Mouse (Mus musculus) MEL (cell line): ENCODE data around the gene Dcaf12l1. TPM values are rescaled to one million over a fixed set of nuclear protein-coding genes. Genes with fewer than 3 reads are reported as not detected.

Experiments used
- DNase-seq: peaks from one replicate; pipeline ENCODE4 v3.0.0; 2011; ENCODE audit warnings: low read depth, low spot score
- H3K27ac ChIP-seq: 2 replicates; pipeline ENCODE4 v1.5.1; 2012; ENCODE audit warnings: low read depth, mild to moderate bottlenecking, control low read depth, low read length, moderate library complexity; ENCODE audit not compliant: control insufficient read depth
- H3K27me3 ChIP-seq, 2 experiments: fragments of 150-350 bp in 1 of 2; sonication (generic) in 1 of 2; 2 replicates each; pipeline ENCODE4 v1.6.1; 2012; ENCODE audit warnings: low read length in 2 of 2, mild to moderate bottlenecking in 2 of 2, improper control_type of control experiment in 1 of 2, moderate library complexity in 1 of 2; ENCODE audit not compliant: insufficient read depth in 2 of 2, control insufficient read depth in 1 of 2
- H3K36me3 ChIP-seq, 2 experiments: 2 replicates each; pipeline ENCODE4 v1.6.1; 2012 to 2014; ENCODE audit warnings: low read length in 2 of 2, improper control_type of control experiment in 1 of 2, inconsistent platforms in 1 of 2, mild to moderate bottlenecking in 1 of 2; ENCODE audit not compliant: insufficient read depth in 2 of 2, control insufficient read depth in 1 of 2
- H3K4me1 ChIP-seq, 2 experiments: fragments of 150-350 bp in 1 of 2; sonication (generic) in 1 of 2; 2 replicates each; pipeline ENCODE4 v1.6.1; 2012; ENCODE audit warnings: low read length in 2 of 2, improper control_type of control experiment in 1 of 2, mild to moderate bottlenecking in 1 of 2; ENCODE audit not compliant: insufficient read depth in 2 of 2, control insufficient read depth in 1 of 2
- H3K4me3 ChIP-seq, 2 experiments: fragments of 150-350 bp in 1 of 2; sonication (generic) in 1 of 2; 2 replicates each; pipeline ENCODE4 v1.5.1; 2012; ENCODE audit warnings: low read depth in 2 of 2, low read length in 2 of 2, mild to moderate bottlenecking in 2 of 2, moderate library complexity in 2 of 2, control low read depth in 1 of 2, improper control_type of control experiment in 1 of 2; ENCODE audit not compliant: control insufficient read depth in 1 of 2, insufficient read depth in 1 of 2
- H3K79me2 ChIP-seq: 2 replicates; pipeline ENCODE4 v1.6.1; 2012; ENCODE audit warnings: mild to moderate bottlenecking, low read length, moderate library complexity; ENCODE audit not compliant: control insufficient read depth, poor library complexity, insufficient read depth
- H3K9ac ChIP-seq: 2 replicates; pipeline ENCODE4 v1.6.1; 2012; ENCODE audit warnings: low read depth, mild to moderate bottlenecking, control low read depth, low read length, moderate library complexity; ENCODE audit not compliant: control insufficient read depth, poor library complexity, severe bottlenecking
- H3K9me3 ChIP-seq: fragments of 150-350 bp; sonication (generic); replicated peaks from 2 replicates; pipeline ENCODE4 v1.6.1; 2012; ENCODE audit warnings: mild to moderate bottlenecking, low read length, improper control_type of control experiment, moderate library complexity; ENCODE audit not compliant: insufficient read depth
- CHD1 ChIP-seq: IDR thresholded peaks from 2 replicates; pipeline ENCODE4 v1.6.1; 2012; ENCODE audit warnings: low read depth, mild to moderate bottlenecking, inconsistent platforms, low read length, improper control_type of control experiment
- CTCF ChIP-seq, 3 experiments: IDR thresholded peaks in 2 of 3; conservative IDR thresholded peaks in 1 of 3; 2 replicates each; pipeline ENCODE4 v1.5.1; 2011 to 2012; ENCODE audit warnings: low read length in 3 of 3, low read depth in 2 of 3, mild to moderate bottlenecking in 2 of 3, improper control_type of control experiment in 1 of 3, inconsistent platforms in 1 of 3, mixed read lengths in 1 of 3, moderate library complexity in 1 of 3; ENCODE audit not compliant: control insufficient read depth in 1 of 3, insufficient read depth in 1 of 3, poor library complexity in 1 of 3, severe bottlenecking in 1 of 3
- E2F4 ChIP-seq: IDR thresholded peaks from 2 replicates; pipeline ENCODE4 v1.6.1; 2011; ENCODE audit warnings: low read depth, low read length, improper control_type of control experiment, borderline replicate concordance
- GABPA ChIP-seq: IDR thresholded peaks from 2 replicates; pipeline ENCODE4 v1.6.1; 2012; ENCODE audit warnings: low read depth, mild to moderate bottlenecking, inconsistent platforms, low read length, improper control_type of control experiment, moderate library complexity
- GATA1 ChIP-seq: IDR thresholded peaks from 2 replicates; pipeline ENCODE4 v1.6.1; 2011; ENCODE audit warnings: low read depth, low read length, improper control_type of control experiment
- HCFC1 ChIP-seq: IDR thresholded peaks from 2 replicates; pipeline ENCODE4 v1.6.1; 2012; ENCODE audit warnings: low read depth, mild to moderate bottlenecking, inconsistent platforms, low read length, improper control_type of control experiment, moderate library complexity
- JUND ChIP-seq: IDR thresholded peaks from 2 replicates; pipeline ENCODE4 v1.6.1; 2011; ENCODE audit warnings: low read depth, mild to moderate bottlenecking, improper control_type of control experiment, low read length
- KAT2A ChIP-seq: conservative IDR thresholded peaks from 2 replicates; pipeline ENCODE4 v1.6.1; 2012; ENCODE audit warnings: low read depth, low read length, improper control_type of control experiment, inconsistent platforms
- MAFK ChIP-seq: IDR thresholded peaks from 2 replicates; pipeline ENCODE4 v1.6.1; 2011; ENCODE audit warnings: low read depth, mild to moderate bottlenecking, low read length, improper control_type of control experiment, borderline replicate concordance
- MEF2A ChIP-seq: IDR thresholded peaks from 2 replicates; pipeline ENCODE4 v1.6.1; 2014; ENCODE audit warnings: low read depth, mild to moderate bottlenecking, inconsistent platforms, low read length, improper control_type of control experiment; ENCODE audit not compliant: poor library complexity, insufficient replicate concordance, severe bottlenecking; ENCODE audit errors: extremely low read depth
- MXI1 ChIP-seq: IDR thresholded peaks from 2 replicates; pipeline ENCODE4 v1.6.1; 2011; ENCODE audit warnings: mild to moderate bottlenecking, low read depth, low read length, improper control_type of control experiment
- NELFE ChIP-seq: IDR thresholded peaks from 2 replicates; pipeline ENCODE4 v1.6.1; 2011; ENCODE audit warnings: low read depth, low read length, improper control_type of control experiment
- NRF1 ChIP-seq: IDR thresholded peaks from 2 replicates; pipeline ENCODE4 v1.6.1; 2014; ENCODE audit warnings: low read depth, mild to moderate bottlenecking, inconsistent platforms, low read length, improper control_type of control experiment, moderate library complexity; ENCODE audit not compliant: poor library complexity, insufficient read depth, severe bottlenecking
- POLR2AphosphoS2 ChIP-seq: IDR thresholded peaks from 2 replicates; pipeline ENCODE4 v1.6.1; 2011; ENCODE audit warnings: low read length, improper control_type of control experiment
- RCOR1 ChIP-seq: IDR thresholded peaks from 2 replicates; pipeline ENCODE4 v1.6.1; 2012; ENCODE audit warnings: low read depth, mild to moderate bottlenecking, inconsistent platforms, low read length, improper control_type of control experiment
- SMC3 ChIP-seq: IDR thresholded peaks from 2 replicates; pipeline ENCODE4 v1.6.1; 2011; ENCODE audit warnings: low read depth, low read length, improper control_type of control experiment
- TAL1 ChIP-seq: IDR thresholded peaks from 2 replicates; pipeline ENCODE4 v1.6.1; 2012; ENCODE audit warnings: mild to moderate bottlenecking, inconsistent platforms, low read length, moderate library complexity, mixed read lengths
- USF1 ChIP-seq: IDR thresholded peaks from 2 replicates; pipeline ENCODE4 v1.6.1; 2014; ENCODE audit warnings: low read depth, mild to moderate bottlenecking, inconsistent platforms, low read length, improper control_type of control experiment, moderate library complexity
- ZKSCAN1 ChIP-seq: IDR thresholded peaks from 2 replicates; pipeline ENCODE4 v1.6.1; 2012; ENCODE audit warnings: low read depth, mild to moderate bottlenecking, inconsistent platforms, low read length, improper control_type of control experiment, moderate library complexity
- ZNF384 ChIP-seq: IDR thresholded peaks from 2 replicates; pipeline ENCODE4 v1.6.1; 2012; ENCODE audit warnings: low read depth, mild to moderate bottlenecking, inconsistent platforms, low read length, improper control_type of control experiment
- polyA plus RNA-seq, 2 experiments: library from polyadenylated mRNA; stranded (reverse) in 1 of 2; unstranded in 1 of 2; fragments of >175 nt in 1 of 2; fragments of >200 nt in 1 of 2; gene quantifications; 2 replicates each; pipeline versions ENCODE4 v1.2.1 to v1.2.4; 2012; ENCODE audit warnings: low replicate concordance in 2 of 2, low read depth in 1 of 2; ENCODE audit not compliant: insufficient read length in 2 of 2, insufficient read depth in 1 of 2, missing spikeins in 1 of 2
- total RNA-seq: library from RNA; depleted of rRNA; stranded (reverse); fragments of 300-350 nt; gene quantifications from 2 replicates; pipeline ENCODE4 v1.2.3, GENCODE M21; 2012

Gene Dcaf12l1
- total and polyA plus RNA-seq, 3 experiments: not detected

DNA sequence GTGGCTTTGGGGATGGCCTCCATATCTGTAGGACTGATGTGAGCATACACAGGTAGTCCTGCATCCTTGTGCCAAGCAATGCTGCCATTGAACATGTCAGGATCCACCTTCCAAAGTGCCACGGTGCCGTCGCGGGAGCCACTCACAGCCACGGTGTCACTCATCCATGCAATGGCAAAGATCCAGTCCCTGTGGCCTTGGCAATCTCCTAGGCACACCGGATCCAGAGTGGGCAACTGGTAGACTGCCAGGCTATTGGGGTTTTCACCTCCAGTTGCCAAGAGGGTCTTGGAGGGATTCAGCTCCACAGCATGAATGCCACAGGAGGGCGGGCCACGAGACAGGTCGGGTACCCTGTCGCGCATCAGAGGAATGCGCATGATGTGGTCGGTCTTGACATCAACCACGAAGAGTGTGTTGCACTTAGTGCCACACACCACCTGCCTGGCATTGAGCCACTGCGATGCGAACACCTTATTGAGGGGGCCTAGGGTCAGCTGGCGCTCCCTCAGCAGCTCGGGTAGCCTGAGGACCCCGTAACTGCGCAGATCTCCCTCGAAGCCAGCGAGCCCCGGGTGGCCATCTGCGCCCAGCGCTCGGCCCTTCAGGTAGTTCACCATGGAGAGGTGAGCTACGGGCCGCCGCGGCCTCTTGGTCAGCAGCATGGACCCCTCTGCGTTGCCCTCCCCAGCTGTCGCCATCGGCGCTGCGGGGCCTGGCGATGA lies 799 bp downstream of the Dcaf12l1 start:
- TF ChIP-seq HCFC1 (no peak), ZKSCAN1 (no peak), ZNF384 (no peak), USF1 (no peak), GABPA (no peak), NELFE (no peak), POLR2AphosphoS2 (no peak), E2F4 (no peak), CHD1 (no peak), MXI1 (no peak), MAFK (no peak), MEF2A (no peak), KAT2A (no peak), TAL1 (no peak), NRF1 (no peak), RCOR1 (no peak), CTCF (IDR thresholded peaks at IDR 0.05 in 2 of 3, conservative IDR thresholded peaks at IDR 0.05 in 1 of 3; ENCODE audit: control insufficient read depth in 1 of 3, insufficient read depth in 1 of 3, low read depth in 2 of 3, low read length in 3 of 3, poor library complexity in 1 of 3, severe bottlenecking in 1 of 3) (no peak), SMC3 (no peak), JUND (no peak), GATA1 (no peak)
- Histone ChIP-seq H3K4me3 (no peak overlapping the region), H3K9me3 (no peaks in the 10 kb centered on the region), H3K27me3 (no peaks in the 10 kb centered on the region), H3K36me3 (no peaks in the 10 kb centered on the region), H3K4me1 (no peaks in the 10 kb centered on the region), H3K27ac (no peak overlapping the region), H3K9ac (no peak overlapping the region), H3K79me2 (no peaks in the 10 kb centered on the region)
- DNase-seq: no peak
